Mouse (Mus musculus) layer of hippocampus, postnatal 14 days (tissue): ENCODE results near the gene Ppp2r3a. TPM values are rescaled to one million over a fixed set of nuclear protein-coding genes. Genes with fewer than 3 reads are reported as not detected.

Experiments
- DNase-seq, 2 experiments: peaks; one replicate each; pipeline ENCODE4 v3.0.0; 2021 to 2022; ENCODE audit warnings: low spot score in 2 of 2, mixed read lengths in 1 of 2
- total RNA-seq, 2 experiments: library from RNA; stranded (reverse); gene quantifications; 2 replicates each; pipeline ENCODE4 v1.2.3; 2021

The Ppp2r3a gene
- total RNA-seq, 2 experiments from 2014 or later: 27.5 to 27.9 TPM

DNA sequence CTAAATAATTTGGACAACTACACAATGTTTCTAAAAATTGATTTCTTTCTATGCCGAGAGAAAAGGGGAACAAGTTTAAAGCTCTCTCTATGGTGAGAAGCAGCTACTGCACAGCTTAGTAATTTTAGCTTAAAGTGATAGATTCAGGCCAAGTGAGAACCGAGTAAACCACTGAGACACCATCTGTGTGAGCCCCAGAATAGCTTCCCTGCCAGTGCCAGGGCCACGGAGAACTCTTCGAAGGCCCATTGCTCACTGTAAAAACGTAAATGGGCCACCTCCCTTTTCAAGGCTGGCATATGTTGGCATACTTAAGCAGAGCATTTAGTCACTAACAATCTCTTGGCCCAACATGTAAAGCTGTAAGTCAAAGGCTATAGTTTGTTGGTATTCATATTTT lies 91.5 kb downstream of the Ppp2r3a start:
- DNase-seq: peak in 1 of 2 experiments; percentile 29

DNA sequence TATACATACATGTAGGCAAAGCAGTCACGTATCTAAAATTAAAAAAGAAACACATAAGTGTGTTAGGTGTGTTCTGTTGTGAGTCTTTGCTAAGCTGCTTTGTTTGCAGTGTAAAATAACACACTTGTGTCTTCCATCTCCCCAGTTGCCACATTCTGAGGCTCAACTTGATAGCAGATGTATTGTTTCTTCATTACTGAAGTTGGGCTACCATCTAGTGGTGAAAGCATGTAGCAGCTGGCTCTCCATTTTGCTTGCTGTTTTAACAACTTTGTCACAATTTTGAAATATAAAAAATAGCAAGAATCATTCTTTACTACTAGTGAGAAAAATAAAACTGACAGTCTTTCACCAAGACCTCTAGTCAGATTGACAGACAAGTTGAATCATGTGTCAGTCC lies 92.2 kb downstream of the Ppp2r3a start:
- peak; percentile 18 to 75 for DNase-seq

- no peak for DNase-seq
Measured at GRCm38 (mm10) chr9:101152872-101153271, 98.7 kb downstream of the Ppp2r3a start.

DNA sequence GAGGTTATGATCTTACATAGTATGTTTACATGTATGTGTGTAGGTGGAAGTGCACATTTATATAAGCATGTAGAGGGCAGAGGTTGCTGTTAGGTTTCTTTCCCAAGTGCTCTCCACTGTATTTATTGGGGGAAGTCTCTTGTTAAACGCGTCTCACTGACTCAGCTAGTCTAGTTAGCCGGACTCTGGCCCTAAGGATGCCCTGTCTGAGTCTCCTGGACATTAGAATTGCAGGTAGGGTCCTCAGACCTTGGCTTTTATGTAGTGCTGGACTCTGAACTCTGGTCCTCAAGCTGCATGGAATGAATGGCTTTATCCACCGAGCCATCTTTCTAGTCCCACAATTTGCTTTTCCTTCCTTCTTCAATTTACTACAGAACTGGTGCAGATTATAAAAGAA lies 108.0 kb downstream of the Ppp2r3a start:
- no peak for DNase-seq

DNA sequence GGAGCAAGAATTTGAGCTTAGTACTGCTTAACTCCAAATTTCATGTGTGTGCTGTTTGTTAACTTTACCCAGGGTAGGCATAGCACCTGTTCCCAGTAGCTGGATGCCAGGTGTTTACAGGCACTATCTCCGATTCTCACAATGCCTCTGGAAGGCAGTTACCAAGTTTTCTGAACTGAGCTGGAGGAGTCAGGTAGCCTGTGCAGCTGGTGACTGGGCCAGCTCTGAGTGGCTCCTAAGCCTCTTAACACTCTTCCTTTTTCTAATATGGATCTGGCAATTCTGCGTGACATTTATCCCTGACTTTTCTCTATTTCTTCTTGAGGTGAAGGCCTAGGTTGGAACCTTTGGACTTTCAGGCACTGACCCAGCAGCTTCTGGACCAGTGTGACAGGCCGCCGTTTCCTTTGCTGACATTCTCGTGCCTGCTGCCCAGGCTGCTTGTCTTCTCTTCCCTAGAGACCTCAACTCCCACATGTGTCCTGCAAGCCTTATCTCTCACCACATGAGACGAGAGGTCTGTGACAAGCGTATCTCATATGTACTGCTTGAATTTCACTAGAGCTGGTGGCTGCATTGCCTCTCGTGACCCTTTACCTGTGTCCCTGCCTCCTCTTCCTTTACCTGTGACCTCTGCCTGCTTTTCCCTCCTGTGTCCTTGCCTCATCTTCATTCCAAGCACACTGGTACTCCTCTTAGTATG lies 137.3 kb downstream of the Ppp2r3a start:
- no peak for DNase-seq

GRCm38 (mm10) chr9:101113317-101113716 lies 138.3 kb downstream of the Ppp2r3a start:
- no peak for DNase-seq

DNA sequence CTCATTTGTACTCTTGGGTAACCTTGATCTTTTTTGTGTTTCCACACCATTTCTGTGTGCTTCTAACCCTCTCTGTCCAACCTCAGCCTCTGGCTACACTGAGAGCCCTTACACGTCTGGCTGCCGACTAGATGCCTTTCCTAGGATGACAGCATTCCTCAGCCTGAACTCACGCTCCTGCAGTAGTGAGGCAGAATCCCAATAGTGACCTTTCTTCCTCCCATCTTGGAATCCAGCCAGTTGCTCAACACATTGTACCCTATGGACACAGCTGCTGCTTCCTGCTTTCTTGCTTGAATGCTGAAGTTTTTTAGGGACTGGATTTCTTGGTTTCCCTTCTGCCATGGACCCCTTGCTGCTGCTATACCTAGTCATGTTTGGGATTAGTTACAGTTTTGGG lies 141.6 kb downstream of the Ppp2r3a start:
- DNase-seq: no peak

GRCm38 (mm10) chr9:101107386-101107785 lies 144.2 kb downstream of the Ppp2r3a start:
- no peak for DNase-seq

- no peak for DNase-seq
Measured at GRCm38 (mm10) chr9:101105735-101106134, 145.9 kb downstream of the Ppp2r3a start.

DNA sequence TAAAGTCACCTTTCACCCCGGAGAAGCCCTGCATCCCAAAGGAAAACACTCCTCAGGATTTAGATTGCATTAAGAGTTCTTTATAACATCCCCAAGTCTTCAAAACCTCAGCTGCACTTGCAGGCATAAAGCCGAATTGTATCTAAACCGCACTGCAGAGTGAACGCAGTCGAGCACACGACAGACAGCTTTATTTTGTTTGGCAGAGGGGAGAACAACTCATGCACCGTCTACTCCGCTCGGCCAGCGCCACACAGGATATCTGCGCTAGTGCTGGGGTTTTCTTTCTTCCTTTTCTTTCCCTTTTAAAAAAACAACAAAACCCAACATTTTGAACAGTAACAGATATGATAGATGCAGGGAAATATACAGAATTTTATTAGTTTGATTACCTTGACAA lies 146.7 kb downstream of the Ppp2r3a start:
- DNase-seq: no peak

- DNase-seq: no peak
Measured at GRCm38 (mm10) chr9:101102288-101102687, 149.3 kb downstream of the Ppp2r3a start.

- no peak for DNase-seq
Measured at GRCm38 (mm10) chr9:101101547-101101946, 150.0 kb downstream of the Ppp2r3a start.

GRCm38 (mm10) chr9:101100163-101100562 lies 151.4 kb downstream of the Ppp2r3a start:
- no peak for DNase-seq

DNA sequence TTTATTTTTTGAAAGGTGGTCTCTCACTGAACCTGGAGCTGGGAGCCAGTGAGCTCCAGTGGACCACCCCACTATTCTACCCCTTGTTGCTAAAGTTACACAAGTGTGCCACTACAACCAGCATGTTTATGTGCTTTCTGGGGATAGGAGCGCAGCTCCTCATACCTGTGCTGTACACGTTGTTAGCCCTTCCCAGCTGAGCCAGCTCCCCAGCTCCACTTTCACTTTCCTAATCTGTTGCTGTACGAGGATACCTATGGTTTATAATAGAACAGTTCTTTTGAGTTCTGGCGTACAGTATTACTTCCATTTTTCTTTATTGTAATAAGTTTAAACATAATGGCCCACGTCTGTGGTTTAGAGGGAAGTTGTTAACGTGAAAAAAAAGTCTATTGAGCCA lies 152.2 kb downstream of the Ppp2r3a start:
- no peak for DNase-seq

DNA sequence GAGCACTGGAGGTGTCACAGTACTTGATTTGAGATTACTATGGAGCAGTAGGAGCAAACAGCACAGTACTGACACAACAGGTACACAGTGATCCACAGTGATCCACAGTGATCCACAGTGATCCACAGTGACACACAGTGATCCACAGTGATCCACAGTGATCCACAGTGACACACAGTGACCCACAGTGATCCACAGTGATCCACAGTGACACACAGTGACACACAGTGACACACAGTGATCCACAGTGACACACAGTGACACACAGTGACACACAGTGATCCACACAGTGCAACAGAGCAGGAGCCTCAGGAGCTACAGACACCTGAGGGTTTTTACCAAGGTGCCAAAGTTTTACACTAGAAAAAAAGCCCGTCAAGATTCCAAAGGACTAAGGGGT lies 154.1 kb downstream of the Ppp2r3a start:
- DNase-seq: no peak

GRCm38 (mm10) chr9:101096461-101096860 lies 155.1 kb downstream of the Ppp2r3a start:
- DNase-seq: no peak

DNA sequence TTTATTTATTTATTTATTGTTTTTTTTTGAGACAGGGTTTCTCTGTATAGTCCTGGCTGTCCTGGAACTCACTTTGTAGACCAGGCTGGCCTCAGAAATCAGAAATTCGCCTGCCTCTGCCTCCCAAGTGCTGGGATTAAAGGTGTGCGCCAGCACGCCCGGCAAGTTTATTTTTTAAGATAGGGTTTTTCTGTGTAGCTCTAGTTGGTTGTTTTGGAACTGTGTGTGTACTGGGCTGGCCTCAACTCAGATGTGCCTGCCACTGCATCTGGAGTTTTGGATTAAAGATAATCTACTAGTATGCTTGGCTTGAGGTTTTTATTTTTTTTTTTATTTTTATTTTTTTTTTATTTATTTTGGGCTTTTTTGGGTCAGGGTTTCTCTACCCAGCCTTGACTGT lies 156.2 kb downstream of the Ppp2r3a start:
- no peak for DNase-seq

DNA sequence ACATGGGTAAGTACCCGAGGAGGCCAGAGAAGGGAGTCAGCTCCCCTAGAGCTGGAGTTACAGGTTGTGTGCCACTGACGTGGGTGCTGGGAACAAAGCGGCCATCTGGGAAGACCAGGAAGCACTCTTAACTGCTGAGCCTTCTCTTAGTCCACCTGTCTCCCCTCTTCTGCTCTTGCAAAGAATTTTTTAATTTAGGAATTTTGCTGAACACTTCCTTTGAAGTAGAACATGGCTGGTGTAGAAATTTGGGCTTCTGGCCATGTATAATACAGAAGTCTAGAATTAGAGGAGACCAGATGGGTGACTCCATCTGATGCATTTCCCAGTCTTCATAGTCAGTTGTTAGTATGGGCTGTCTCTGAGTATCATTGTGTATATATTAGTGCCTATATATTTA lies 167.9 kb downstream of the Ppp2r3a start:
- peak in 1 of 2 experiments; percentile 57 for DNase-seq

DNA sequence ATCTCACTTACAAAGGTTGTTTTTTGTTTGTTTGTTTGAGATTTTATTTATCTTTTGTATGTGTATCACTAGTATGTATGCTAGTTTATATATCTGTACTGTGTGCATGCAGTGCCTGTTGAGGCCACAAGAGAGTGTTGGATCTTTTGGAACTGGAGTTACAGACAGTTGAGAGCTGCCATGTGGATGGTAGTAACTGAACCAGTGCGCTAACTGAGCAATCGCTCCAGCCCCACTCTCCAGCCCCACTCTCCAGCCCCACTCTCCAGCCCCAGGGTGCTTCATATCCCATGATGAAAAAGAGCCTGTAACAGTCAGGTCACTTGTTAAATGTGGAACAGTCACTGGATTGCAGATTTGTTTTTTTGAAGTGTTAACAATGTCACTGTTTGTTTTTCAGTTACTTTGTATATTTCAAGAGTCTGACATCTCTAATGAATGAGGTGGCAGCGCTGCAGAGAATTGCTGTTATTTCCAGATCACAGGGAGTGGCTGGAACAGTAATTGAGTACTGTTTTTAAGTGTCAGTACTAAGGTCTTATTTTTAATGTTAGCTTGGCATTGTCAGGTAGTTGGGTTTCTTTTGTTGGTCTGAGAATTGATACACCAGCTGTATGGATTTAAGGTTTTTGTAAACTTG lies 171.4 kb downstream of the Ppp2r3a start:
- DNase-seq: no peak

- no peak for DNase-seq
Measured at GRCm38 (mm10) chr9:101078579-101078978, 173.0 kb downstream of the Ppp2r3a start.

DNA sequence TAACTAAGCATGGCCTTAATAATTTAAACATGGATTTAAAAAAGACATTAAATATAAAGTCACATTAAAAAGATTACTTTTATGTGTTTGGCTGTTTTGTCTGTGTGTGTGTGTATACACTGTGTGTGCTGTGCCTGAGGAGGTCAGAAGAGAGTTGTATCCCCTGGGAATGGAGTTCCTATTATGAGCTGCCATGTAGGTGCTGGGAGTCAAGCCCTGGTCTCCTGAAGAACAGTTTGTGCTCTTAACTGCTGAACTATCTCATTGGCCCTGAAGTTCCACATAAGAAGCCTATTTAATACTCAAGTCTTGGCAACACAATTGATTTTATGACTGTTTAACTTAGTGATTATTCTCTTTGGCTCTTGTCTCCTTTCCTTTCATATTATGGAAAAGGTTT lies 174.1 kb downstream of the Ppp2r3a start:
- no peak for DNase-seq

DNA sequence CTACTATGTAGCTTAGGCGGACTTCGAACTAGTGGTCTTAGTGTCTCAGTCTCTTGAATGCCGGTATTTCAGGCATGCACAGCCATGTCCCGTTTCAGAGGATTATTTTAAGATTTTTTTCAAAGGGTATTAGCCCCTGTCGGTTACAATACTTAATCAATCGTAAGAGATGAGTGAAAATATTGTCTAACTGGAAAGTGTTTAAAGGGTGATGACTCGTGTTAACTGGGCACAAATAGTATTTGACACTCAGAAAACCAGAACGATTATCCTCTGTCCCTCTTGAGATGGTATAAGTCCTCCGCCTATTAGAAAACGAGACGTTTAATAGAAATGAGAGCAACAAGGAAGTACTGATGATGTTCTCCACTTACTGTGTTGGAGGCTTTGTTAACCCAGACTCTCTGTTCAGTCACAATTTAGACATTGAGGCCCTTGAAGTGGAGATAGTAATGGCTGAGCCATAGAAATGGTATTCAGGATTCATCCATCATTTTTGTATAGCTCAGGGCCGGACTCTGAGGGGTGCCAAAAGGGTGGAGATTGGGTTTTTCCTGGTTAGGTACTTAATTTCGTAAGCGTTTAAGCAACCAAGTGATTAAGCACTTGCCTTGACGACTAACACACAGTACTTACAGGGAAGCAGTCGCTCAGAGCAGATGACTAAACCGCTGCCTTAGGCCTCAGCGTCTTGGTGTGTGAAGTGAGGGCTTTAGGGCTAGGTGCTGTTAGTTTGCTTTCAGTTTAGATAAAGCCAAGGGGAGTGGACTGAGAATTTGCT lies 175.3 kb downstream of the Ppp2r3a start:
- no peak for DNase-seq
